Mouse (Mus musculus): ENCODE results near the gene Fam19a5.

GRCm38 (mm10) chr15:87789671-87790070 lies 245.6 kb downstream of the Fam19a5 start:
- no peak for TF ChIP-seq CTCF (IDR thresholded peaks at IDR 0.05; ENCODE audit: control insufficient read depth, insufficient read depth, insufficient replicate concordance, low read depth, low read length)
- no peak for TF ChIP-seq POLR2A (IDR thresholded peaks at IDR 0.05; ENCODE audit: control insufficient read depth, low read depth, low read length)
